Mouse (Mus musculus): Measurements from ENCODE around the gene Capn8. TPM values are rescaled to one million over a fixed set of nuclear protein-coding genes. Genes with fewer than 3 reads are reported as not detected.

Capn8 gene
- polyA plus RNA-seq, 1 experiment: not detected

- no peaks in the 10 kb centered on the region for H3K27me3 ChIP-seq (ENCODE audit: control insufficient read depth, insufficient read depth, low read length)
- H3K4me1 ChIP-seq (ENCODE audit: control insufficient read depth, insufficient read depth, insufficient read length): no peaks in the 10 kb centered on the region
- no peak overlapping the region for H3K4me3 ChIP-seq (ENCODE audit: extremely low read depth, insufficient read depth, insufficient read length)
- 37% methylated on average over 4 of the region's 4 CpGs for WGBS
- no peaks in the 10 kb centered on the region for H3K36me3 ChIP-seq (ENCODE audit: control insufficient read depth, insufficient read depth, low read length)
- DNase-seq (ENCODE audit: low read depth in 1 of 2, low spot score in 2 of 2): no peak
- TF ChIP-seq POLR2A (IDR thresholded peaks at IDR 0.05; ENCODE audit: low read depth, low read length) (no peak), CTCF (IDR thresholded peaks at IDR 0.05; ENCODE audit: extremely low read depth, insufficient read depth, insufficient read length, insufficient replicate concordance) (no peak)
- no peak overlapping the region for H3K27ac ChIP-seq (ENCODE audit: insufficient read depth, low read length)
Observed at GRCm38 (mm10) chr1:182609701-182610335, 45.0 kb downstream of the Capn8 start.

GRCm38 (mm10) chr1:182615465-182615864 is 50.7 kb downstream of the Capn8 start:
- 43% methylated on average over 1 of the region's 1 CpGs for WGBS
- no peak overlapping the region for H3K4me3 ChIP-seq (ENCODE audit: extremely low read depth, insufficient read depth, insufficient read length)

DNA sequence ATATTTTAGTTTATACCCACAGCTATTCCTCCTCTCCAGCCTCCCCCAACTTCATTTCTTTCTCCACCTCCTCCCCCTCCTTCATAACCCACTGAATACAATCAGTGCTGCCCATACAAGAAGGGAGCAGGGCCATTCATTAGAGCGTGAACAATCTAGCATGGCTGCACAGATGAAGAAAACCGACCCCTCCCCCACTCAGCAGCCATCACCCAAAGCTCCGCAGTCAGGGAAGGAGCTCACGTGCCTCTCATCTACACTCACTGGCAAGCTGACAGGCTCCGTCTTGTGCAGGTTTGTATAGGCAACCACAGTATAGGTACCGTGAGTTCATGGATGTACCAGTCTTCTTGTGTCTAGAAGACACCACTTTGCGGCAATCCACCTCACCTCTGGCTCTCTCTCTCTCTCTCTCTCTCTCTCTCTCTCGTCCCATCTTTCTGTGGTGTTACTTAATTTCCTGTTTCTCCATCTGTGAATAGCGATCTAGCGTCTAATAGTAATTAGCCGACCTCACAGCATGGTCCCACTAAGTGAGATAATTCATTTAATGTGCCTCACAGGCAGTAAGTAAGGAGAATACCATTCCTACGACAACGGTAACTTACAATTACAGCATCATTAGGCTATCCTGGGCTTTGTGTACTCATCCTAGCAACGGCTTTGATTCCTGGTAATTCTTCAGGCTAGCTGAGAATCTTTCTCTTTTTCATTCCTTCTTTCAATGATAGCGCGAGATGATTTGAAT is 53.6 kb downstream of the Capn8 start:
- Histone ChIP-seq H3K27ac (ENCODE audit: insufficient read depth, low read length) (no peak overlapping the region), H3K36me3 (ENCODE audit: control insufficient read depth, insufficient read depth, low read length) (no peaks in the 10 kb centered on the region), H3K27me3 (ENCODE audit: control insufficient read depth, insufficient read depth, low read length) (no peaks in the 10 kb centered on the region), H3K4me1 (ENCODE audit: control insufficient read depth, insufficient read depth, insufficient read length) (no peaks in the 10 kb centered on the region), H3K4me3 (ENCODE audit: extremely low read depth, insufficient read depth, insufficient read length) (no peak overlapping the region)
- 85% methylated on average over 16 of the region's 16 CpGs for WGBS
- no peak for TF ChIP-seq POLR2A (IDR thresholded peaks at IDR 0.05; ENCODE audit: low read depth, low read length)
- TF ChIP-seq CTCF (IDR thresholded peaks at IDR 0.05; ENCODE audit: extremely low read depth, insufficient read depth, insufficient read length, insufficient replicate concordance): no peak
- DNase-seq (ENCODE audit: low read depth in 1 of 2, low spot score in 2 of 2): no peak

More at GRCm38 (mm10) chr1:182615465-182615864, 50.7 kb downstream of the Capn8 start:
- Histone ChIP-seq H3K4me1 (ENCODE audit: control insufficient read depth, insufficient read depth, insufficient read length) (no peaks in the 10 kb centered on the region), H3K27ac (ENCODE audit: insufficient read depth, low read length) (no peak overlapping the region), H3K27me3 (ENCODE audit: control insufficient read depth, insufficient read depth, low read length) (no peaks in the 10 kb centered on the region), H3K36me3 (ENCODE audit: control insufficient read depth, insufficient read depth, low read length) (no peaks in the 10 kb centered on the region)
- TF ChIP-seq POLR2A (IDR thresholded peaks at IDR 0.05; ENCODE audit: low read depth, low read length) (no peak), CTCF (IDR thresholded peaks at IDR 0.05; ENCODE audit: extremely low read depth, insufficient read depth, insufficient read length, insufficient replicate concordance) (no peak)
- no peak for DNase-seq (ENCODE audit: low read depth in 1 of 2, low spot score in 2 of 2)

DNA sequence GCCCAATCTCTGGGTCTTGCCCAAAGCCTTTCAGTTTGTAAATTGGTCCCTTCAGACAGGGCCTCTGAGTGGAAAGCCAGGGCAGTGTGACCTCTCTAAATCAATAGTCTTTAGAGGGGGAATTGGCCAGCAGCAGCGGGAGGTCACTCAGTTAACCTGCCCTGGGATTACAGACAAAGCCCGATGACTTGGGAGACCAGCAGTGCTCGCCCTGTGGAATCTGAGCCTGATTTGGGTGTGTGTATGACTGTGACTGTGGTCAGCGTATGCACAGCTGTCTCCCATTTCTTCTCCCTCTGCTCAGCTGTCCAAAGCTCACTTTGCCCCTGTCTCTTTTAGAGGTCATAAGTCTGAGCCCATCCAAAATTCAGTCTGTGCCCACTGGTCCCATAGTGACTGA is 55.7 kb downstream of the Capn8 start:
- Histone ChIP-seq H3K27ac (ENCODE audit: insufficient read depth, low read length) (no peak overlapping the region), H3K36me3 (ENCODE audit: control insufficient read depth, insufficient read depth, low read length) (no peaks in the 10 kb centered on the region), H3K4me1 (ENCODE audit: control insufficient read depth, insufficient read depth, insufficient read length) (no peaks in the 10 kb centered on the region), H3K27me3 (ENCODE audit: control insufficient read depth, insufficient read depth, low read length) (no peaks in the 10 kb centered on the region), H3K4me3 (ENCODE audit: extremely low read depth, insufficient read depth, insufficient read length) (no peak overlapping the region)
- no peak for DNase-seq (ENCODE audit: low read depth in 1 of 2, low spot score in 2 of 2)
- no peak for TF ChIP-seq POLR2A (IDR thresholded peaks at IDR 0.05; ENCODE audit: low read depth, low read length)
- TF ChIP-seq CTCF (IDR thresholded peaks at IDR 0.05; ENCODE audit: extremely low read depth, insufficient read depth, insufficient read length, insufficient replicate concordance): no peak
- WGBS: 88% methylated on average over 4 of the region's 4 CpGs

- Histone ChIP-seq H3K4me3 (ENCODE audit: extremely low read depth, insufficient read depth, insufficient read length) (no peak overlapping the region), H3K27ac (ENCODE audit: insufficient read depth, low read length) (no peak overlapping the region), H3K4me1 (ENCODE audit: control insufficient read depth, insufficient read depth, insufficient read length) (no peaks in the 10 kb centered on the region), H3K36me3 (ENCODE audit: control insufficient read depth, insufficient read depth, low read length) (no peaks in the 10 kb centered on the region), H3K27me3 (ENCODE audit: control insufficient read depth, insufficient read depth, low read length) (no peaks in the 10 kb centered on the region)
- no peak for TF ChIP-seq POLR2A (IDR thresholded peaks at IDR 0.05; ENCODE audit: low read depth, low read length)
- TF ChIP-seq CTCF (IDR thresholded peaks at IDR 0.05; ENCODE audit: extremely low read depth, insufficient read depth, insufficient read length, insufficient replicate concordance): no peak
- WGBS: 86% methylated on average over 8 of the region's 8 CpGs
- no peak for DNase-seq (ENCODE audit: low read depth in 1 of 2, low spot score in 2 of 2)
Observed at GRCm38 (mm10) chr1:182621256-182621655, 56.4 kb downstream of the Capn8 start.

- Histone ChIP-seq H3K27me3 (ENCODE audit: control insufficient read depth, insufficient read depth, low read length) (no peaks in the 10 kb centered on the region), H3K4me1 (ENCODE audit: control insufficient read depth, insufficient read depth, insufficient read length) (no peaks in the 10 kb centered on the region), H3K4me3 (ENCODE audit: extremely low read depth, insufficient read depth, insufficient read length) (no peak overlapping the region), H3K36me3 (ENCODE audit: control insufficient read depth, insufficient read depth, low read length) (no peaks in the 10 kb centered on the region), H3K27ac (ENCODE audit: insufficient read depth, low read length) (no peak overlapping the region)
- no peak for DNase-seq (ENCODE audit: low read depth in 1 of 2, low spot score in 2 of 2)
- no peak for TF ChIP-seq CTCF (IDR thresholded peaks at IDR 0.05; ENCODE audit: extremely low read depth, insufficient read depth, insufficient read length, insufficient replicate concordance)
- TF ChIP-seq POLR2A (IDR thresholded peaks at IDR 0.05; ENCODE audit: low read depth, low read length): no peak
- 82% methylated on average over 1 of the region's 1 CpGs for WGBS
Observed at GRCm38 (mm10) chr1:182626197-182626596, 61.4 kb downstream of the Capn8 start.

DNA sequence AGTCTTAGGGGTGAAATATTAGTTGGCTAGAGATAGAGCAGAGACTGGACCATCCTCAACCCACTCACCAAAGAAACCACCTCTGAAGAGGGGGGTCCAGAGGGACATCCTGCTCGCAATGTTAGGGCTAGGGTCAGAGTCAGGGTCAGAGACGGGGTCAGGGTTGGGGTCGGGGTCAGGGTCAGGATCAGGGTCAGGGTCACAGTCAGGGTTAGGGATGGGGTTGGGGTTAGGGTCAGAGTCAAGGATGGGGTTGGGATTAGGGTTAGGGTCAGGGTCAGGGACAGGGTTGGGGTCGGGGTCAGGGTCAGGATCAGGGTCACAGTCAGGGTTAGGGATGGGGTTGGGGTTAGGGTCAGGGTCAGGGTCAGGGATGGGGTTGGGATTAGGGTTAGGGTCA is 64.4 kb downstream of the Capn8 start:
- no peak for DNase-seq (ENCODE audit: low read depth in 1 of 2, low spot score in 2 of 2)
- 85% methylated on average over 4 of the region's 4 CpGs for WGBS
- no peaks in the 10 kb centered on the region for H3K27me3 ChIP-seq (ENCODE audit: control insufficient read depth, insufficient read depth, low read length)
- H3K4me3 ChIP-seq (ENCODE audit: extremely low read depth, insufficient read depth, insufficient read length): no peak overlapping the region
- TF ChIP-seq POLR2A (IDR thresholded peaks at IDR 0.05; ENCODE audit: low read depth, low read length) (no peak), CTCF (IDR thresholded peaks at IDR 0.05; ENCODE audit: extremely low read depth, insufficient read depth, insufficient read length, insufficient replicate concordance) (no peak)
- no peaks in the 10 kb centered on the region for H3K4me1 ChIP-seq (ENCODE audit: control insufficient read depth, insufficient read depth, insufficient read length)
- no peaks in the 10 kb centered on the region for H3K36me3 ChIP-seq (ENCODE audit: control insufficient read depth, insufficient read depth, low read length)
- no peak overlapping the region for H3K27ac ChIP-seq (ENCODE audit: insufficient read depth, low read length)

Measured in spleen, adult 2 months (tissue).